ENCODE assay signal across 10 mouse cellular contexts in genomic region chr10:7727011-7727410, GRCm38 (mm10). TPM values are rescaled to one million over a fixed set of nuclear protein-coding genes. Genes with fewer than 3 reads are reported as not detected.
DNase-seq lines count a peak whose midpoint lies in the region; ATAC-seq and TF ChIP-seq lines count a peak whose summit lies in the region.
"Had no signal": no experiment of that assay in that cellular context is flagged by ENCODE, and none has a peak within 500 bp of the region (broad histone marks: within the 10 kb centered on the region; RNA-seq: fewer than 3 reads in every experiment).

No protein-coding gene starts in this region.

- peaks cover 3% of the 10 kb centered on the region for H3K36me3 ChIP-seq in megakaryocyte, embryonic 14.5 days (replicated peaks; ENCODE audit: low read length)
- no peaks in the 10 kb centered on the region for H3K36me3 ChIP-seq in forebrain, embryonic 12.5 days (replicated peaks)
- no peaks in the 10 kb centered on the region for H3K36me3 ChIP-seq in liver, embryonic 11.5 days (ENCODE audit: control insufficient read depth, insufficient read depth, low read length)
- no peaks in the 10 kb centered on the region for H3K36me3 ChIP-seq in stomach, postnatal 0 days (ENCODE audit: control insufficient read depth, insufficient read depth, low read length)

- TF ChIP-seq CTCF in stomach, postnatal 0 days (IDR thresholded peaks at IDR 0.05; ENCODE audit: low read depth) = no peak

- H3K4me1 ChIP-seq in megakaryocyte, embryonic 14.5 days = peaks cover 49% of the 10 kb centered on the region
- H3K4me1 ChIP-seq in forebrain, embryonic 12.5 days = peaks cover 23% of the 10 kb centered on the region
- peaks cover 8% of the 10 kb centered on the region for H3K4me1 ChIP-seq in liver, embryonic 11.5 days (replicated peaks; ENCODE audit: control insufficient read depth, insufficient read depth, low read length)
- H3K4me1 ChIP-seq in stomach, postnatal 0 days (replicated peaks; ENCODE audit: control insufficient read depth, insufficient read depth) = no peaks in the 10 kb centered on the region

- H3K9me3 ChIP-seq in megakaryocyte, embryonic 14.5 days = no peaks in the 10 kb centered on the region
- no peaks in the 10 kb centered on the region for H3K9me3 ChIP-seq in forebrain, embryonic 12.5 days
- H3K9me3 ChIP-seq in liver, embryonic 11.5 days (ENCODE audit: control insufficient read depth, low read length) = no peaks in the 10 kb centered on the region
- H3K9me3 ChIP-seq in stomach, postnatal 0 days (ENCODE audit: control insufficient read depth, low read length) = no peaks in the 10 kb centered on the region

- H3K4me3 ChIP-seq in megakaryocyte, embryonic 14.5 days (replicated peaks) = peak overlapping the region; percentile 94
- H3K4me3 ChIP-seq in forebrain, embryonic 12.5 days (replicated peaks) = peak overlapping the region; percentile 65
- peak overlapping the region; percentile 87 for H3K4me3 ChIP-seq in liver, embryonic 11.5 days (ENCODE audit: low read depth, low read length)
- H3K4me3 ChIP-seq in stomach, postnatal 0 days (ENCODE audit: low read depth, low read length) = peak overlapping the region; percentile 75; the same call in 1 of the 2 replicates

- H3K4me2 ChIP-seq in forebrain, embryonic 12.5 days = peak overlapping the region; percentile 82
- H3K4me2 ChIP-seq in liver, embryonic 11.5 days = peak overlapping the region; percentile 87
- H3K4me2 ChIP-seq in stomach, postnatal 0 days (replicated peaks; ENCODE audit: low read depth) = peak overlapping the region; percentile 77

- WGBS in forebrain, embryonic 12.5 days = 20% methylated on average over 3 of the region's 3 CpGs
- WGBS in liver, embryonic 11.5 days = 23% methylated on average over 3 of the region's 3 CpGs
- 10% methylated on average over 3 of the region's 3 CpGs for WGBS in stomach, postnatal 0 days

- no peaks in the 10 kb centered on the region for H3K27me3 ChIP-seq in megakaryocyte, embryonic 14.5 days (replicated peaks)
- no peaks in the 10 kb centered on the region for H3K27me3 ChIP-seq in forebrain, embryonic 12.5 days
- no peaks in the 10 kb centered on the region for H3K27me3 ChIP-seq in liver, embryonic 11.5 days (replicated peaks; ENCODE audit: control insufficient read depth, insufficient read depth, low read length)
- no peaks in the 10 kb centered on the region for H3K27me3 ChIP-seq in stomach, postnatal 0 days (ENCODE audit: control insufficient read depth, insufficient read depth, low read length)

- no peak overlapping the region for H3K27ac ChIP-seq in forebrain, embryonic 12.5 days
- H3K27ac ChIP-seq in liver, embryonic 11.5 days (ENCODE audit: low read depth, low read length) = no peak overlapping the region
- H3K27ac ChIP-seq in stomach, postnatal 0 days (replicated peaks) = no peak overlapping the region

- DNase-seq in liver, embryonic 11.5 days (ENCODE audit: low spot score) = no peak
- no peak for DNase-seq in stomach, postnatal 0 days (ENCODE audit: low spot score)
- DNase-seq in left cerebral cortex, adult 9 months (ENCODE audit: low spot score in 2 of 2) = no peak
- no peak for DNase-seq in adrenal gland, postnatal 25 days
- no peak for DNase-seq in adrenal gland, postnatal 36 days
- DNase-seq: lung, adult 2 months; thymus, adult 18-20 months had no signal

- H3K9ac ChIP-seq in forebrain, embryonic 12.5 days = peak overlapping the region; percentile 70; the same call in 1 of the 2 replicates
- H3K9ac ChIP-seq in liver, embryonic 11.5 days (ENCODE audit: low read depth, low read length) = 0 out of 2 replicates have a peak overlapping the region, but pooled peaks have one; percentile 3
- H3K9ac ChIP-seq in stomach, postnatal 0 days (ENCODE audit: low read length) = no peak overlapping the region

- no peak for ATAC-seq in megakaryocyte, adult 5-6 weeks (ENCODE audit: poor library complexity, severe bottlenecking)
- ATAC-seq in forebrain, embryonic 12.5 days (ENCODE audit: low FRiP score) = no peak
- no peak for ATAC-seq in liver, embryonic 11.5 days (replicated peaks; ENCODE audit: low FRiP score)
- ATAC-seq in stomach, postnatal 0 days (ENCODE audit: low FRiP score, low TSS enrichment) = no peak

- TF ChIP-seq EP300 in stomach, postnatal 0 days (optimal IDR thresholded peaks at IDR 0.05) = no peak

RNA-seq across cellular contexts. Expression of gene Katna1, which starts 1.2 kb away (rescaled TPM):
- 2.1 TPM in 1 of 2 replicates, not detected in the other for polyA plus RNA-seq in megakaryocyte, embryonic 14.5 days (2012; ENCODE audit: insufficient read depth, low replicate concordance)
- 68.2 and 90.5 TPM in 2 replicates for total RNA-seq in megakaryocyte, adult 5-6 weeks (2015)
- total RNA-seq in megakaryocyte, adult 5-6 weeks (2017) = 48.8 and 59.5 TPM in 2 replicates
- 59.1 and 59.8 TPM in 2 replicates for polyA plus RNA-seq in forebrain, embryonic 12.5 days (2016; fragmentation: Nextera tagmentation; extraction: Ambion mirVana)
- 63.6 and 68.0 TPM in 2 replicates for polyA plus RNA-seq in liver, embryonic 11.5 days (2014; fragmentation: Nextera tagmentation; extraction: Ambion mirVana)
- 40.2 and 42.5 TPM in 2 replicates for polyA plus RNA-seq in stomach, postnatal 0 days (2015; fragmentation: Nextera tagmentation; extraction: Ambion mirVana)
- 35.2 and 36.7 TPM in 2 replicates for total RNA-seq in adrenal gland, postnatal 25 days (2021)
- 10 to 100 TPM; 30.6 to 32.6 TPM for total RNA-seq in adrenal gland, postnatal 36 days (2021)

RNA-seq across cellular contexts. Expression of gene Lats1, which starts 46.0 kb away (rescaled TPM):
- polyA plus RNA-seq in megakaryocyte, embryonic 14.5 days (2012; ENCODE audit: insufficient read depth, low replicate concordance) = 0.89 and 0.95 TPM in 2 replicates
- total RNA-seq in megakaryocyte, adult 5-6 weeks (2015) = 20.1 and 20.2 TPM in 2 replicates
- total RNA-seq in megakaryocyte, adult 5-6 weeks (2017) = 12.6 and 16.4 TPM in 2 replicates
- polyA plus RNA-seq in forebrain, embryonic 12.5 days (2016; fragmentation: Nextera tagmentation; extraction: Ambion mirVana) = 15.0 and 17.5 TPM in 2 replicates
- 7.7 and 7.9 TPM in 2 replicates for polyA plus RNA-seq in liver, embryonic 11.5 days (2014; fragmentation: Nextera tagmentation; extraction: Ambion mirVana)
- 4.7 TPM in 2 replicates for polyA plus RNA-seq in stomach, postnatal 0 days (2015; fragmentation: Nextera tagmentation; extraction: Ambion mirVana)
- total RNA-seq in adrenal gland, postnatal 25 days (2021) = 57.5 and 59.5 TPM in 2 replicates
- total RNA-seq in adrenal gland, postnatal 36 days (2021) = 10 to 100 TPM; 57.1 to 59.3 TPM

RNA-seq across cellular contexts. Expression of gene Pcmt1, which starts 46.1 kb away (rescaled TPM):
- 15.2 and 46.3 TPM in 2 replicates for polyA plus RNA-seq in megakaryocyte, embryonic 14.5 days (2012; ENCODE audit: insufficient read depth, low replicate concordance)
- total RNA-seq in megakaryocyte, adult 5-6 weeks (2015) = 73.3 and 73.6 TPM in 2 replicates
- total RNA-seq in megakaryocyte, adult 5-6 weeks (2017) = 49.9 and 66.4 TPM in 2 replicates
- polyA plus RNA-seq in forebrain, embryonic 12.5 days (2016; fragmentation: Nextera tagmentation; extraction: Ambion mirVana) = 135 and 139 TPM in 2 replicates
- polyA plus RNA-seq in liver, embryonic 11.5 days (2014; fragmentation: Nextera tagmentation; extraction: Ambion mirVana) = 137 and 143 TPM in 2 replicates
- 61.0 and 65.7 TPM in 2 replicates for polyA plus RNA-seq in stomach, postnatal 0 days (2015; fragmentation: Nextera tagmentation; extraction: Ambion mirVana)
- total RNA-seq in adrenal gland, postnatal 25 days (2021) = 66.2 and 75.9 TPM in 2 replicates
- 10 to 100 TPM; 71.4 to 78.4 TPM for total RNA-seq in adrenal gland, postnatal 36 days (2021)

RNA-seq across cellular contexts. Expression of gene Nup43, which starts 59.7 kb away (rescaled TPM):
- 0.50 TPM in 1 of 2 replicates, not detected in the other for polyA plus RNA-seq in megakaryocyte, embryonic 14.5 days (2012; ENCODE audit: insufficient read depth, low replicate concordance)
- total RNA-seq in megakaryocyte, adult 5-6 weeks (2015) = 12.3 and 20.3 TPM in 2 replicates
- 9.9 and 10.1 TPM in 2 replicates for total RNA-seq in megakaryocyte, adult 5-6 weeks (2017)
- polyA plus RNA-seq in forebrain, embryonic 12.5 days (2016; fragmentation: Nextera tagmentation; extraction: Ambion mirVana) = 54.0 and 59.7 TPM in 2 replicates
- polyA plus RNA-seq in liver, embryonic 11.5 days (2014; fragmentation: Nextera tagmentation; extraction: Ambion mirVana) = 66.1 and 68.3 TPM in 2 replicates
- polyA plus RNA-seq in stomach, postnatal 0 days (2015; fragmentation: Nextera tagmentation; extraction: Ambion mirVana) = 16.7 and 17.5 TPM in 2 replicates
- 12.0 and 14.8 TPM in 2 replicates for total RNA-seq in adrenal gland, postnatal 25 days (2021)
- total RNA-seq in adrenal gland, postnatal 36 days (2021) = 10 to 100 TPM; 10.1 to 11.2 TPM

Comparison
In these comparisons a context has a peak if more than half of its experiments do, and no peak if none do; other contexts are left out.
1. RNA of gene Katna1, which starts 1.2 kb away (polyA plus RNA-seq): 63.6 to 68.0 TPM in liver, embryonic 11.5 days, 59.1 to 59.8 TPM in forebrain, embryonic 12.5 days and 40.2 to 42.5 TPM in stomach, postnatal 0 days; 2.1 TPM in megakaryocyte, embryonic 14.5 days; every median in the first group is over 10 times any median in the second.
2. Peak in every context shown above with its lines, with median percentiles within 50 percentile points of each other: H3K4me3 ChIP-seq and H3K4me2 ChIP-seq.